Mouse (Mus musculus) layer of hippocampus, postnatal 36 days (tissue): ENCODE results near the gene Col4a3. TPM values are rescaled to one million over a fixed set of nuclear protein-coding genes. Genes with fewer than 3 reads are reported as not detected.

Experiments used
- DNase-seq, 2 experiments: peaks; one replicate each; pipeline ENCODE4 v3.0.0; 2022
- total RNA-seq, 2 experiments: library from RNA; stranded (reverse); gene quantifications; 2 replicates each; pipeline ENCODE4 v1.2.3; 2021

The Col4a3 gene
- total RNA-seq, 2 experiments from 2014 or later, result 0.42 to 1.5 TPM

DNA sequence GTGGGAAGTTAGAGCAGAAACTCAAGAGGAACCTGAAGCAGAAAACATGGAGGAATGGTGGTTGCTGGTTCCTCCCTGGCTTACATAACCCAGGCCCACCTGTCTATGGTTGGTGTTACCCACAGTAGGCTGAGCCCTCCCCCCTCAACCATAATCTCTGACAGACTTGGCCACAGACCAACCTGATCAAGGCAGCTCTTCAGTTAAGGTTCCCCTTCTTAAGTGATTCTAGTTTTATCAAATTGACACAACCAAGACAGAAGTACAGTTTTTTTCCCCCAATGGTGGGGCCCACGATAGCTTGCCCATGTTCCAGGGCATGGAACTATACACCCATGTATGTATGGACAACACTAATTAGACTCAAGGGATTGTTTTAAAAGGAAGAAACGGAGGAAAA lies 100.1 kb downstream of the Col4a3 start:
- DNase-seq, result no peak

DNA sequence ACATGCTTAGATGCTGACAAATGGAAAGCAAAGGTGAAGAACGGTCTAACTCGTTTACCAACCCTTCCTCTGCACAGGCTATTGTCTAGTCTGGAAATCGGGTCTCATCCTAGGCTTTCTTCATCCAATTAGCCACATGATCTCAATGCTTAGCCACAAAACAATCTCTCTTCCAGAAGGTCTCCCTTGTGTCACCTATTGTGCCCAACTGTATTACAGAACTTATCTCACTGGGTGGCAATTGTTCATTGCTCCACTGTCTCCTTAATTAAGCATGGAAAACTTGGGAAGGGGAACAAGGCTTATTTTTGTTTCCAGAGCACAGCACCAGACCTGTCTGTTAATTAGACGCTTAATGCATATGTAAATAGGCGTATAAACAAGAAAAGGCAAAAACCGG lies 101.2 kb downstream of the Col4a3 start:
- DNase-seq, result no peak

DNA sequence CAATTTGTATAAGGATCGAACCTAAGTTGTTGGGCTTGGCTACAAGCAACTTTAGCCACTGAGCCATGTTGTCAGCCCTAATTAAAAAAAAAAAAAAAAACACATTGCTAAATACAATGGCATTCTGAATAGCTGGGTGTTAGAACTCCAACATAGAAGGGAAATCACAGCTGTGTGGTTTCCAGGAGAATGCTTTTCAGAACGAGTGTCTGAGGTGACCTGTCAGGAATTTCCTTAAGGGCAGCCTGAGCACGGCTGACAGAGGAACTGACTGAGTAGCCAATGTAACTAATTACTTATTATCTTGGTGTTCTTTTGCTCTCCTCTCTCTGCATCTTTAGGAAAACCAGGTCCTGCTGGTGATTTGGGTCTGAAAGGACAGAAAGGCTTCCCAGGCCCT lies 109.2 kb downstream of the Col4a3 start:
- no peak for DNase-seq

DNA sequence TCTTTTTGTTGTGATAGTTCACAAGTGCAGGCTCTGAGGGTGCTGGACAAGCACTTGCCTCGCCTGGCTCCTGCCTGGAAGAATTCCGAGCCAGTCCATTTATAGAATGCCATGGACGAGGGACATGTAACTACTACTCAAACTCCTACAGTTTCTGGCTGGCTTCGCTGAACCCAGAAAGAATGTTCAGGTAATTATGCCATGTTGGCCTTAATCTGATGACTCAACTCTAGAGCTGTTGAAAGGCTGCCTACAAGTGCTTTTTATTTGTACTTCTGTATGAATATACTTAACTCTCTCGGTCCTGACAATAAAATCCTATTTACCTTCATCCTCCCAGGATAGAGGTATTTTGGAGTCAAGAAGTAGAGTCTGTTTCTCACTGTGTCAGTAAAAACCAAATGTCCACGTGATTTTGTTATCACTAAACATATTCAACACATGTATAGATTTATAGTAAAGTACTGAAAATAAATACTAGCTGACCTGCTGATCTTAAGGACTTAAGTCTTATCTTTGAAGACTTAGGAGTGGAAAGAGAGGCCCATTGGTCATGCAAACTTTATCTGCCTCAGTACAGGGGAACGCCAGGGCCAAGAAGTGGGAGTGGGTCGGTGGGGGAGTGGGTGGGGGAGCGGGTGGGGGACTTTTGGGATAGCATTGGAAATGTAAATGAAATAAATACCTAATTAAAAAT lies 131.2 kb downstream of the Col4a3 start:
- no peak for DNase-seq

DNA sequence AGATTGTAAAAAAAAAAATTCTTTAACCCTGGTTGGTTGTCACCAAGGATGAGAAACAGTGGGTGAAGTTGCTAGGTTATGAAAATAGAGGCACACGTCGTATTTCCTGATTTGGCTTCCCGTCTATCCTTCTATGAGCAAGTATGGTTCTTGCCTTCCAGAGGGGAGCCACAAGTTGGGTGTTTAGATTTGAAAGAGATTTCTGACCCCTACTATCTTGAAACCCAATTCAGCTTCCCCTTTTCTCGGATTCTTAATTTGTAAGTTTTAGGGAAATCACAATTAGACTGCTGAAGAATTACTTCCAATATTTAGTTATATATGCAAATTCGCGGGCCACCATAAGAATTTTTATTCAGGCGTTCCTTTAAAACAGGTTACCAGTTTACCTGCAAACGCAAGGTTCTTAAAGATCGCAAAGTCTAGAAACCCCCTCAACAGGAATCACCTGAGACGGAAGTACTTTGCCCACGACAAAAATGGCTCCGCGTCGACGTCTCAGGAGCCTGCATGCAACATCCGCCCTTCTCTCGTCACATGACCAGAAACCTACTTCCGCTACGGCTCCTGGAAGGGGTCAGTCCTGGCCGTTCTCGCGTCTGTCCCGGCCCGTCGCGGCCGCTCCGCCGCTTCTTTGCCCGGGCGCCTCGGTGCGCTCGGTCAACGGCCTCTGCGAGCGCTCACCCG lies 137.8 kb downstream of the Col4a3 start, which contains the start of gene Mff:
Gene Mff, plus strand, starts transcription at position 552 of the 687 bp plus-strand sequence.
- DNase-seq, result peak; percentile 92 to 93

DNA sequence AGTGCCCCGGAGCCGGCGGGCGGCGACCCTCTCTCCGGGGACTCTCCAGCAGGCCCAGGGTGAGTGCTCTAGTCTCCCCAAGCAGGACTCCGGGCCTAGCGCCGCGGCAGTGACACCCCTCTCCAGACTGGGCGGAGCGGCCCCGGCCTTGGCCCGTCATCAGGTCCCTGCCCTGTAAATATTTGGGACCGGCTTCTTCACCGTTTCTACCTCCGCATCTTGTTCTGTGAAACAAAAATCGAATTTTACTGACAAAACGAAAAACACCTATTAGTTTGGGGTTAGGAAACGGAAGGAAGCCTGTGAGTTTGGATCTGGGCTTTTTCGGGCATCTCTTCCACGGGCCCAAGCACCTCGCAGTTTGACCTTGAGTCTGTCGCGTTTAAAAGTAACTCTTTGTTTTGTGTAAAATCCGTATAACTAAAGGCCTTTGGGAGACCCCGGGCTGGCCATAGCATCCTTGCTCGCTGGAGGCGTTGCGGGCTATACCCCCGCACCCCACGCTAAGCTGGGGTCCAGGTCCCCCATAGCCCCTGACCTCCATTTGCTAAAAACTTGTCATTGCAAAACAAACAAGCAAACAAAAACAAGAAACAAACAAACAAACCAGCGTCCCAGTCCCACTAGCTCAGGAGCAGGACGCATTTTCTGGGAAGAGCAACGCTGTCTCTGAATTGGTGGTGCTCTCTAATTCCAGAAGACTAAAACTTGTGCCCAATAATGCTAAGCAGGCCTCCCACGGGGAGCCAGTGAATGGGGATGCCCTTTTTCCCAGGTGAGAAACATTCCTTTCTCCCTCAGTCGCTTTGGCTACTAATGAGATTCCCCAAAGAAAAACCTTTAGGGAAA lies 138.5 kb downstream of the Col4a3 start:
- DNase-seq, result no peak

DNA sequence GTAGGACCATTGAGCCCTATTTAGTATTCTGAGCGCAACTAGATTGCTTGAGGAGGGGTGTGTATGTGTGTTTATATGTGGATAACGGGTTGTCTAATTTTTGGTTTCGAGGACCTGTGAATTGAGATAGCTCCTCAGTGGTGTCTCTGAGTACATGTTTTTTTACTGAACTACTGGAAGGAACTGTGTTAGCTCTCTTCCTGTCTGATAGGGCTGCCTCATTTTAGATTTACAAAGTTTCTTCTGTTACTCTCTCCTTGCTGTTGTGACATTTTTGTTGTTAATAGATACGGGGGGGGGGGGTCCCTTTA lies 139.1 kb downstream of the Col4a3 start:
- DNase-seq, result no peak

DNA sequence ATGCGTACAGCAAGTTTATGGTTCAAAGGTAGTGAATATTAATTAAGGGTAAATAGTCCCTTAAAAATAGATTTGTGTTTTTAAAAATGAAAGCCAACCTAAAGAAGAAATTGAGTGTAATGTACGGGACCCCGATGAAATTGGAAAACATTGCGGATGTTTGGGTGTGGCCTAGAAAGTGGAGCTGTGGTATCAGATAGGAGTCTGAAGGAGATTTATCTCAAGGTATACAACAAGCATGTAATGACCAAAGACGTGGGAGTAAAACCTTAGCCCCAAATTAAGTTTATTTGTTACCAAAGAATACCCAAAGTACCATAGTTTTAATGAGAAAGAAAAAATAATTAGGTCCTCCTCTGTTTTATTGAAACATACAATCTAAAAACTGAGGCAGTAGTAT lies 139.8 kb downstream of the Col4a3 start:
- no peak for DNase-seq

DNA sequence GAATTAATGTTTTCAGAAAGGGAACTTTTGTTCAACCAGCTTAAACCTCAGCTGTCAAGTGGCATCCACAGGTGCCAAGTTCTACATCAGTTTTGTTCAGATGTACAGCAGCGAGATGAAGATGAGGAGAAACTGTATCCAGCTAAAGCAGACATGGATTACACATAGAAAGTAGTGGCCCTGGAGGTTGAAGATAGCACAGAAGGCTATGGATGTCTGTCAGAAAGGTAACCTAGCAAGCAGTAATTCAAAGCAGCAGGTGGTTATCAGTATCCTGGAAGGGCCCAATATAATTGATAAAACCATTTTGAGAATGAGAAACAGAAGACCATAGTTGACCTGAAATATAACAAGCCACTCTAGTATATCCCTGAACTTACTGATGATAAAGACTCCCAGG lies 146.6 kb downstream of the Col4a3 start:
- no peak for DNase-seq

DNA sequence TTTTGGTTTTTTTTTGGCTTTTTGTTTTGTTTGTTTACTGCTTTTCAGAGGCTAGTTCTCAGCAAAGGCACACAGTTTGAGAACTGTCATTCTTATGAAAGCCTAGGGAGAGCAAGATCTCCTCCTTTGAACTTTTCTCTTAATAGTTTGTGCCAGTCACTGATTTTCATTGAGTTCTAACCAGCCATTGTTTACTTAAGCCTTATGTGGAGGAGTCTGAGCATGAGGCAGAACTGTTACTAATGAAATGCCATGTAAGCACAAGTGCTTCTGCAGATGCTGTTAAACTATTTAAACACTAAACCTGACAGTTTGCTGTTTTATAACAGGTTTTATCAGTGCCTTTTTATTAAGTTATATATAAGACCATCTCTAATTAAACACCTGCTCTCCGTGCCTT lies 151.3 kb downstream of the Col4a3 start:
- DNase-seq, result no peak

DNA sequence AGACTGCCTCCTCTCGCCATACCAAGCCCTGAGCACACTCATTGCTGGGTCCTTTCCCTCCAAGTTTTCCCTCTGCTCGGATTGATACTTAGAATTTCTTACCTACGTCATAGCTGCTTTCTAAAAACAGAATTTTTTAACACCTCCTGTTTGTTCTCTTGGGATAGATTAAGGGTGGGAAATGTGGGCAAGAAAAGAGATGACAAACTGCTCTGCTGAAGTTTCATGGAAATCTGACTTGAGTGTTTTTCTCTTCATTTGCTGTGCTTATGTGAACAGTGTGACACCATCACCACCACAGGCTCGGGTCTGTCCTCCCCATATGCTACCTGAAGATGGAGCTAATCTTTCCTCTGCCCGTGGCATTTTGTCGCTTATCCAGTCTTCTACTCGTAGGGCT lies 154.8 kb downstream of the Col4a3 start:
- no peak for DNase-seq

DNA sequence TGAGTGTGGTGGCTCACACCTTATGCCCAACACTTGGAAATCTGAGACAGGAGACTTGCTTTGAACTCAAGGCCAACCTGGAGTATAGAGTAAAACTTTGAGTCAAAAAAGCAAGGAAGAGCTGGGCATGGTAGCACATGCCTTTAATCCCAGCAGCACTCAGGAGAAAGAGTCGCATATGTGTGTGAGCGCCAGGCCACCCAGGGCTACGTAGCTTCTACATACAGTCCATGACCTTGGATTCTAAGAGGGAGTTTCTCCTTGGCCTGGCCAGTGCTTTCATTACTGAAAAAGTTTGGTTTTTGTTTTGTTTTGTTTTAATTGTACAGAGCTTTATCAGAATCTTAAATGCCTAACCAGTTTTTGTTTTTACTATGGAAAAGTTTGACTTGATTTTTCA lies 157.2 kb downstream of the Col4a3 start:
- DNase-seq, result no peak

DNA sequence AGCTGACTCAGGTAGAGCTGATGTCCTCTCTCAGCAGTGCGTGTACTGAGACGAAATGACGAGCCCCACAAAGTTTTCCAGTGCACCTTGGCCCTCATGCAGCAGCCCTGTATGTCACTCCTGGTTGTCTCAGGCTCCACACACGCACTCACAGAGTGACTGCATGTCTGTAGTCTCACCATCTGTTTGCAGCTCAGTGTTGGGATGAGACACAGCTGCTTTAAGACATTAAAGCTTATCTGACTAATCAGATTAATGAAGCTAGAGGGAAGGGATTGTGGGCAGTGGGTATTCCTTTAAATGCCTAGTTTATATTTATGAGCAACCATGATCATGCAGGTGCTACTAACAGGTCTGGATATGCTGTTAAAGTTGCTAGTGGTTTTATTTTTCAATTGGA lies 159.7 kb downstream of the Col4a3 start:
- DNase-seq, result no peak

DNA sequence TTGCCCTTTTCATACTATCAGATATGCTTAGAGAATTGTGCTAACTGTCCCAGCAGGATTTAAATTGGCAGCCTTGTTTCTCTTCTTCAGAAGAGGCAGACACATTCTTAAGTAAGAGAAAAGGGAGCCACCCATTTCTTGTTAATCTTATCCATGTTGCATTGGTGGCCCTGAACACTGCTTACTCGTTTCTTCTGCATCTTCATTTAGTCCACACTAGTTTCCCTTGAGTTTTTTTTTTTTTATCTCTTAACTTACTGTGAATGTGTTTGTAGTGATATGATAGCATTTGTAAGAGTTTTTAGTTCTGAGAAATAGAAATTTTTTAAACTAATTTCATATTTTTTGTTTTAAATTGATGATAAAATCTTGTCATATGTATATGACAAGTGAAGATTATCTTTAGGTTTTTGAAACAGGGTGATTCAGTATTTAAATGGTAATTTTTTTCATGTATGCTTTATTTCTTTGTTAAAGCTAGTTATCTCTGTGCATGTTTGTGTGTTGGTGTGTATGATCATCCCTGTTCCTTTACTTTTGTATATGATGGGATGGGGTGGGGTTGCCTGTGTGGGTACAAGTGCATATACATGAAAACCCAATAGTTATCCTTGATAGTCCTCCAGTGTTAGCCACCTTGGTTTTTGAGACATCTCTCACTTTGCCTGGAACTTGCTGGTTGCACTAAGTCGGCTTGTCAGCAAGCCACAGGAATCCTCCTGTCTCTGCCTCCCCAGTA lies 161.2 kb downstream of the Col4a3 start:
- DNase-seq, result no peak

DNA sequence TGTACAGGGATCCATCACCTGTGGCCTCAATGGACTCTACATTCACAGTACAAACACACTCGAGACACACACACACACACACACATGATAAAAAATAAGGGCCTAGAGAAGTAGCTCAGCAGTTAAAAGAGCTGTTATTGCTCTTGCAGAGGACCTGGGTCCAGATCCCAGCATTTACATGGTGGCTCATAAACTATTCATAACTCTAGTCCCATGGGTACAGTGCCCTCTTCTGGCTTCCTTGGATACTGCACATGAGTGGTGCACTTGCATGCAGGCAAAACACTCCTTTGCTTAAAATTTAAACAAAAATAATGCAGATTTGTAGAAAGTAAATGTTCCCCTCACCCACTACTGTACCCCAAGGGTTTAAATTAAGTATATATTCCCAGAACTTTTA lies 172.8 kb downstream of the Col4a3 start:
- DNase-seq, result no peak

DNA sequence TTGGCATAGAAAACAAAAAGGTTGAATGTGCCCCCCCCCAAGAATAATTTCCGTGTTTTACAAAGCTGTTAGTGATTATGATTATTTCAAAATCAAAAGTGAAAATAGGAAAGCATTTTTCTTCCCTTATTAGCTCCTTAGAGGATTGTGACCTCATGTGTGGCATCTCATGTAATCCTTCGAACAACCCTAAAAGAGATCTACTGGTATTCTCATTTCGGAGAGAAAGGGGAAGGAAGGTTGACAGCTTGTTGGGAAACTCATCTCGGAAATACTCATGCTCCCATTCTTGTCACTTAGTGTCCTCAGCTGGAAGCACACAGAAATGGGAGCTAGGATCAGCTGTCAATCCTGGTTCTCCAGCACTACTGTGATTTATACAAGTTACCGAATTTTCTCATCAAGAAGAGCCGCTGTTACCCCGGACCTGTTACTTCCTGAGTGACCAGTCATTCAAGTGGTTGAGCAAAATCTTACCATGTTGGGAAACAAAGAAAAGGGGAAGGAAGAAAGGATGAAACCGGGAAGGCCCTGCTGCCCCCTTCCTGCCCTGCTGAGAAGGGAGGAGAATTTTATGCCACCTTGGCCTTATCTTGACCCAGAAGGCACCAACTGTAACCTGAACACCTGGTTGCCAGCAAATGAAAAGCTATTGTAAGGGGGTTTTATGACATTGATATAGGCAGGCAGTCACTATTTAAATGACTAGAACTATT lies 174.9 kb downstream of the Col4a3 start:
- DNase-seq, result no peak

DNA sequence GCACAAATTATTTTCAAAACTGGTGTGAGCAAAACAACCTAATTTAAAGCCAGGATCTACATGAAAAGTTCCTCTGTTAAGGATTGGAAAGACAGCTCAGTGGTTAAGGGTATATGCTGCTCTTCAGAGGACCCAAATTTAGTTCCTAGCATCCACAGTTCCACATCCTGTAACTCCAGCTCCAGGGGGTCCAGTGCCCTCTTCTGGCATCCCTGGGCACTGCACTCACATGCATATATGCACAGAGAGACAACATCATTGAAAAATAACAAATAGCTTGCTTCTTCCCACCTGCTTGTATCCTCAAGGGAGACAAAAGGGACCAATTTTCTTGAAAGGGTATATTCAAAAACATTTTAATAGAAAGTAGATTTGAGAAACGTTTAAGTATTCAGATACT lies 175.6 kb downstream of the Col4a3 start:
- DNase-seq, result no peak

DNA sequence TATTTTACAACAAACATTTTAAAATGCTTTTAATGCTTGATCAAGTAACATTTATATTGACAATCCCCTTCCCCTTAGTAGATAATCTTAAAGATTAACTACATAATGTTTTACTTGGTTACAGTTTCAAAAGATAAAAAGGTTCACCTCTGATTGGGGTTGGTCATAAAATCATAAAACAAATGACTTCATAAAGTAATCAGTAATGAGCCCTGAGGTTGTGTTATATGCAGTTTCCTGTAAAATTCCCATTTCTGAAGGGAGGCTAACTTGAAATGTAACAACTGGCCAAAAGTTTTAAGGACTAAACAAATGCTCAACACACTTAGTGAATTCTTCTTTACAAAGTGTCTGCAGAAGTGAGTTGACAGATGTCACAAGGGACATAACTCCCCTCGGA lies 179.5 kb downstream of the Col4a3 start:
- DNase-seq, result no peak

DNA sequence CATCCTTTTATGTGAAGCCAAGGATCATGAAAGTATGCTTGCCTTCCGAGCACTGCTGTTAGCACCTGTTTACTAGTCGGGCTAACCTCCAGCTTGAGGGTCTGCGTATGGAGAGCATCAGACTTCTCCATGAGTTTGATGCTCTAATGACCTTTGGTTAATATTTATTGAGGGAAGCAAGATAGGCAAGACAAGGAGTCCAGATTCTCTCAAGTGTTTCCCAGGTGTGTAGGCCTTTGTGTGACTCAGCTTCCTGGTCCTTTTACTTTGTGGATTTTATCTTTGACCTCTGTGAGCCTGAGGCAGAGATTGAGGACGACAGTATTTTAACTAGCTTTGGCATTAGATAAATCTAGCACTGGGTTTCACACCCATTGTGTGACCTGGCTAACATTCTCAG lies 179.9 kb downstream of the Col4a3 start:
- DNase-seq, result no peak

DNA sequence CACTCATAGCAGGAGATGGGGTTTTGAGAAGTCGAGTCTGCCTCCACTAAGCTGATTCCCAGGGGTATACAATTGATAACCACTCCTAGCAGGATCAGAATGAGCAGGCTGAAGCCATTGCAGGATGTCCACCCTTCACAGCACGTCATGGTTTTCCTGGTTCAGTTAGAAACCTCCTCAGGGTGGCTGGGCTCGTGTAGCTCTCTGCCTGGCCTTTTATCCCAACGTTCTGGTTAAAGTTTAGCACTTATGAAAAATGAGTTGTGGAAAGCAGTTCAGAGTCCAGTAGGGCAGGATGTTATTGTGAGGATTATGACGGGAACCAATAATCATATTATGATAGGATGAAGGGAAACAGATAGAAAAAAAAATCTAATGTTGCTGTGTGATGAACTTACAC lies 181.5 kb downstream of the Col4a3 start, which contains the start of gene Tm4sf20:
Gene Tm4sf20, minus strand, starts transcription at position 193 of the 400 bp plus-strand sequence.
- no peak for DNase-seq

DNA sequence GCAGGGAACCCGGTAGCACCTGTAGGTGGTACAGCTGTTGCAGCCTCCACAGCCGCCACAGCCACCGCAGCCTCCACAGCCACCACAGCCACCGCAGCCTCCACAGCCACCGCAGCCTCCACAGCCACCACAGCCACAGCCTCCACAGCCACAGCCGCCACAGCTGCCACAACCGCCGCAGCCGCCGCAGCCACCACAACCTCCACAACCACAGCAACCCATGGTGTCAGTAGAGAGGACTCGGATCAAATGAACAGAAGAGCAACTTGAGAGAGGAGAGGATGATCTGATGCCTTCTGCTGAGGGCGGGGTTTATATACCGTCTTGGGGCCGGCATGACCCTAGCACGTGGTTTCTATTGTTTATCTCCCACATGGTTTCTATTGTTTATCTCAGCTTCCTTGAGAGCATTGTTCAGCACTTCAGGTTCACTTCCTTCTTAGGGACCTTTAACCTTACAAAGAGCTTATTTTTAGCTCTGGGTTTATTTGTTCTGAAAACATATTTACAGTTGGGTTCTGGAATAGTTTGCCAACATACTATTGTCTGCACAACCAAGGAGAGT lies 184.4 kb downstream of the Col4a3 start, which contains the start of gene Gm47791:
Gene Gm47791, minus strand, starts transcription at position 222 of the 565 bp plus-strand sequence.
- no peak for DNase-seq
